Mouse (Mus musculus) megakaryocyte, embryonic 14.5 days (primary cell): ENCODE results near the gene Ltbp1.

Experiments
- FLI1 ChIP-seq: IDR thresholded peaks from 2 replicates; pipeline ENCODE4 v1.6.1; 2012; ENCODE audit warnings: low read length, inconsistent platforms, mixed read lengths
- GATA1 ChIP-seq: IDR thresholded peaks from 3 replicates; pipeline ENCODE4 v1.6.1; 2012; ENCODE audit warnings: mixed read lengths, low read length, inconsistent platforms, borderline replicate concordance

- no peak for TF ChIP-seq GATA1
- TF ChIP-seq FLI1 = no peak
Observed at GRCm38 (mm10) chr17:75355431-75355830, 350.1 kb downstream of the Ltbp1 start.
